Mouse (Mus musculus) embryo, embryonic 10.5 days (tissue): ENCODE measurements around the gene Gramd1c.

ENCODE experiments used
- DNase-seq: peaks from one replicate; pipeline ENCODE4 v3.0.0-alpha.2; 2015; ENCODE audit warnings: low spot score

The Gramd1c gene

DNA sequence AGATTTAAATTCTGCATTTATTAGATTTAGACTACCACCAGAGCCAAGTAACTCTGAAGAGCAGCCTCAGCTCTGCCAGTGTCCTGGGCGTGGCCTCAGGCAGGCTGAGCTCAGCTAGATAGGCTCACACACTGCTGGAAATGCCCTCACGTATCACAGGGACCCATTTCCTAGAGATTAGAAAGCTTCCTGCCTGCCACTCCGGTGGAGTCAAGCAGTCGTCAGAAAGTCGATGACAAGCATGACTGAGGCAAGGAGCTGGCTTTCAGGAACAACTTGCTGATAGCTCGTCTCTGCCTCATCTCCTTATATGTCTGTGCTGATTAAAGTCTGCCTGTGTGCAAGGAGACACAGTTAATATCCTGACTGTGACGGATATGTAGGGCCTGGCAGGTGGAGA lies 44.8 kb downstream of the Gramd1c start:
- DNase-seq: no peak

- no peak for DNase-seq
Observed at GRCm38 (mm10) chr16:44017707-44018106, 45.4 kb downstream of the Gramd1c start.

GRCm38 (mm10) chr16:44016164-44016563 lies 47.0 kb downstream of the Gramd1c start:
- DNase-seq: peak; percentile 40

- DNase-seq: no peak
Observed at GRCm38 (mm10) chr16:44015416-44016158, 47.6 kb downstream of the Gramd1c start.

- DNase-seq: no peak
Observed at GRCm38 (mm10) chr16:44011010-44011409, 52.1 kb downstream of the Gramd1c start.

- DNase-seq: no peak
Observed at GRCm38 (mm10) chr16:44002086-44002485, 61.1 kb downstream of the Gramd1c start.

- no peak for DNase-seq
Observed at GRCm38 (mm10) chr16:43999541-43999940, 63.6 kb downstream of the Gramd1c start.

- no peak for DNase-seq
Observed at GRCm38 (mm10) chr16:43999111-43999510, 64.0 kb downstream of the Gramd1c start.

DNA sequence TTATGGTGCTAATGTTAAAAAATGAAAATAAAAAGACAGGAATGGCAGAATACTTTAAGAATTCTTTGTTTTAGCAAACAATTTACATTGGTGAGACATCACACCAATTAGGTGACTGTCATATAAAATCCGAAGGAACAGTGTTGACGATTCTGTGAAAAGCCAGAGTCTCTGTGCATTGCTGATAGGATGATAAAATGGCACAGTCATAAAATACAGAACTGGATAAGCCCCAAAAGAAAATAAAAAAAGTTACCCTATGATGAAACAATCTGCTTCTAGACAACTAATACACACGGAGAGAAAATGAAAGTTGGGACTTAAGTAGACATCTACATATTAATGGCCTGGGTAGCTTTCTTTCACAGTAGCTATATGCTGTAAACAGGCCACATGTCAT lies 68.5 kb downstream of the Gramd1c start:
- no peak for DNase-seq

DNA sequence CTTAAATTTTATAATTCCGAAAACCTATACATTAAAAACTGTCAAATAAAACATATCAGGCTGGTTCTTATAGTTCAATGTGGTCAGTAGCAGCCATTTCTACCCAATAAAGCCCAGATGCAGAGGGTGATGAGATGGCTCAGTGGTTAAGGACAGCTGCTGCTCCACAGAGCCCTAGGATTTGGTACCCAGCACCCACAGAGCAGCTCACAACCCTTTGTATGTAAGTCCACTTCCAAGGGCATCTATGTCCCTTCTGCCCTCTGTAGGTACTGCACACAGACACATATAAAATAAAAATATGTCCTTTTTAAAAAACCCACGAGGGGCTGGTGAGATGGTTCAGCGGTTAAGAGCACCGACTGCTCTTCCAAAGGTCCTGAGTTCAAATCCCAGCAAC lies 76.8 kb downstream of the Gramd1c start:
- DNase-seq: no peak

- peak; percentile 33 for DNase-seq
Observed at GRCm38 (mm10) chr16:43980110-43980609, 83.0 kb downstream of the Gramd1c start.

DNA sequence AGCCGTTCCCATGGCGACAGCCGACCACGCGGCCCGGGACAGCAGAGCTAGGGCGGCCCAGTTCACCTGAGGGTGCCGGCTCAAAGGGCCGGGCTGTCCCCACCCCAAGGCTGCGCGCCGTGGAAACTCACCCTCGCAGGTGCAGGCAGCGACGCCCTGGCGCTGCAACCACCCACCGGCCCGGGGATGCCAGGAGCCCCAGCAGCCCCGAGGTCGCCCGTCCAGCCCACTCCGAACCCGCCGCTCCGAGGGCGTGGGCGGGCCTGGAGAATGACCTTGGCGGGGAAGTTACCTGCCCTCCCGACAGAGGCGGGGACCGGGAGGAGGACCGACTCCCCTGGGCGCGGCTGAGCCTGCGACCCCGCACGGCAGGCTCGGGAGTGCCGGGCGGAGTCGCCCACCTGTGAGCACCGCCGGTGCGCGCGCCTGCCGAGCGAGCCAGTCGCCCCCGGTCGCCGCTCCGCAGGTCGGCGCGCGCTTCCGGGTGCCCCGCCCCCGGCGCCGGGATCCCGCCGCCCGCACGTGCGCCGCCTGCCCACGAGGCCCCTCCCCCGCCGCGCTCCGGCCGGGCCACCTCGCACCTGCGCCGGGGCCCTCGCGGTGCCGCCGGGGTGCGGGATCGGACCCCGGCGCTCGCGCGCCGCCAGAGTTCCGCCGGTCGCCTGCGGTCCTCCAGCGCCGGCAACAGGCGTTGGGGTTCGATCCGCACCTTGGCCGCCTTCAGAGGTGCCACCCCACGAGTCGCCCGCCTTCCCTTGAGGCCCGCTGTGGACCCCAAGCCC lies 83.6 kb downstream of the Gramd1c start, which contains the start of gene Zdhhc23:
Gene Zdhhc23 (minus strand): TSS at position 464 of the 782 bp plus-strand sequence.
- DNase-seq: peak; percentile 36

GRCm38 (mm10) chr16:43979010-43979327 lies 84.2 kb downstream of the Gramd1c start:
- DNase-seq: no peak

DNA sequence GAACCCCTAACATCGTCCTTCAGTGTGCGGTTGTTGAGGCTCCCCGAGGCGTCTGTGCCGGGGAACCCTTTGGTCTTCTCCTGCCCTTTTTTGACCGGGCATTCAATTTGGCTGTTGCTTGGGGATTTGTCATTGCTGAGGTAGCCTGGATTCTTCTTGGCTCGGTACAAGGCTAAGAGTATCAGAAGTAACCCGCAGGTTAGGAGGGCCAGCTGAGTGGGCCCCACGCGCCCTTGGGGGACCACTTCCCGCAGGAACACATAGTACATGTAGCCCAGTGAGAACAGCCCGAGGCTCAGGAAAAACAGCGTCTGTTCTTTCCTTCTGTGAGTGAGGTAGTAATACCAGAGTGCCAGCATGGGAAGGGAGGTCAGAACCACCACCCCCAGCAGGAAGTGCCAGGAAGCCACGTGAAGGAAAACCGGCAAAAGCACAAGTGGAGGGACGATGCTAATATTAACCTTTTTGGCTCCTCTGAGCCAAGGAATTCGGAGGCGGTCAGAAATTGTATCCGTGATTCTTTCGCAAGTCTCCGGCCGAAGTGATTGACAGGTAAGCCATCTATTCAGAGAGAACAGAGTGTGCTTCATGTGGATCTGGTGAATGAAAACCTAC lies 89.4 kb downstream of the Gramd1c start:
- DNase-seq: no peak

DNA sequence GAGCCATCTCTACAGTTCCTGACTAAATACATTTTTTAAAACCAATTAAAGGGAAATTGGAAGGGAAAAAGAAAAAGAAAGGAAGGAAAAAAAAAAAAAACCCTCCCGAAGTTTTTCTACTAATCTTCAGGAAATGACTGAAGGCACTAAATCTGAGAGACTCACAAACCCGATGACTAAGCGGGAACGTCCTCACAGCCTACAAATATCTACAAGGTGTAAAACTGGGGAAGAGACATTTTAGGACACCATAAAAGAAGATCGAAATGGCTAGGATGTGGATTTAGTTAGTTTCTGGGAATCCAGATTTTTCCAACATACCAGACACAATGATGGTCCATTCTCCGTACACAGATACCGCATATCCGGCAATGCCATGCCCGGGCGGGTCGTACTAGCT lies 90.0 kb downstream of the Gramd1c start:
- no peak for DNase-seq

DNA sequence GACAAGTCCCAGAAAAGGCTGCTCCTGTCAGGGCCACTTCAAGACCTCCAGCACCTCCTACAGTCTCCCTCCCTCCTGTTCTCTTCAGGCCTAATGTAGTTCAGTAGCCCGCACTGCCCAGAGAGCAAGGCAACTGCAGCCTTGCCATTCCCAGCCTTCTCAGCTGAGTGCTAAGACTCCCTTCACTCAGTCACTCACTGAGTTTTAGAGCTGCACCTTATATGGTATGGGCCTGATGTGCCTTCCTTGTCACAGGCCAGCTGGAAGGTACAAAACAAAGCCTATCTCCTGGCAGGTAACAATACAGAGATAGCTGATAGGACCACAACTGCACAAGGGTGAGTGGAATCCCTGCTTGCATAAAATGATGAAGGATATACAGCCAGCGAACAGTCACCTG lies 90.8 kb downstream of the Gramd1c start:
- no peak for DNase-seq

- no peak for DNase-seq
Observed at GRCm38 (mm10) chr16:43971741-43972140, 91.4 kb downstream of the Gramd1c start.

- DNase-seq: no peak
Observed at GRCm38 (mm10) chr16:43971189-43971588, 92.0 kb downstream of the Gramd1c start.

GRCm38 (mm10) chr16:43970426-43970825 lies 92.7 kb downstream of the Gramd1c start:
- no peak for DNase-seq

DNA sequence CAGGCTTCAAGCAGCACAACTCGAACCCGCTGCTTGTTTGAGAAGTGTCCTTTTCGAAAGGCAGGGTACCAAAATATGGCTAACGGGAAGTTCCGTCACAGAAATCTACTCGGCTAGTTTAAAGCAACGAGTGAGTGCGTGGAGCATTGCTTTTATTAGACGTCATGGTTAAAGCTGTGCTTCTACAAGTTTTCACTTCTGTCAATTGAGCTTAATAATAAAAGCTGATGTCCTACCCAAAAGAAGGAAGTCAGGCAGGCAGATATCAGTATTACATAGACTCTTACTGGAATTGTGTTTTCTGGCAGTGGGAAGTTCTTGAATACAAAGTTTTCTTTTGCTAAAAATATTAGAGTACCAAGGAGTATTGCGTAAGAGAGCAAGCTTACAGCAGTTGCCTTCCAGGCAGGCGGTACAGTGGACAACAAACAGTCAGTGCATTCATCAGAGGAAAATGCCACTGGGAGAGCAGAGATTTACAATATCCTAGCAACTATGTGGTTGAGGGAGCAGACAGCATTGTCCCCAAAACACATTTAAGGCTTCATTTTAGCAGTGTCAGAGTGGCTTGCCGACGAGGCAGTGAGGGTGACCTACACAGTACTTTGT lies 97.3 kb downstream of the Gramd1c start:
- no peak for DNase-seq

DNA sequence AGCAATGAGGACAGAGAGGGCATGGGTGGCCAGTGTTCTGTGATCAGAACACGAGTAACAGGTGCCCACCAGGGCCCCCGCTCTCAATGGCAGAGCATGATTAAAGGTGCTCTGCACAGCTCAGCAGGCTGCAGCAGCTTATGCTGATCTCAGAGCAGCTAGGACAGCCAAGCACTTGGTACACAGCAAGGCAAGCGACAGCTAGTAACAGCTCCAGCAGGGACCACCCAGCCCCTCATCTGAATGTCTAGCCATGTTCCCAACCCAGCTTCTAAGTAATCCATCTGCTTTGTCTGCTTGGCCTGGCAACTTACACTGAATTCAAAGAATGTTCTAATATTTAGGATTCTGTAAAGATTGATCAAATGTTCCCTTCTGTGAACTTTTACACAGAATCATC lies 99.4 kb downstream of the Gramd1c start:
- no peak for DNase-seq

DNA sequence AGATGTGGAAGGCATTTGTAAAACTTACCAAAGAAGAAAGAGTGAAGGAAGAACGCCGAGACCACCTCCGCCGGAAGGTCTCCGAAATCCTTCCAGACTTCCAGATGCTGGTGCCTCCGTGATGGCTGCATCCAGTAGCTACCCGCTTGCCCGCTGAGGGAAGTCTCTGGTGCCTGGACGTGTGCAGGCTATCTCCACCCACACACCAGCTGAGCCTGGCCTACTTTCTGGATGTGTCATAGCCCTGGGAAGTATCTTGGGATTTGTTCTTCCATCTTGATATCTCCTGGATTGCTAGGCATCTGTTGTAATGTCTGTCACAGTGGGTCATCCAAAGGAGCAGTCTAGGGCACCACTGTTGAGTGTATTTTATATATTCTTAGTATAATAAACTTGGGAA lies 99.9 kb downstream of the Gramd1c start:
- DNase-seq: no peak
